Mouse (Mus musculus): ENCODE results near the gene Ccne1. TPM values are rescaled to one million over a fixed set of nuclear protein-coding genes. Genes with fewer than 3 reads are reported as not detected.

Gene Ccne1
- polyA plus RNA-seq (2014; fragmentation: Nextera tagmentation; extraction: Ambion mirVana) = 16.4 and 16.7 TPM in 2 replicates

GRCm38 (mm10) chr7:38107371-38108259 is at the start of gene Ccne1:
Gene Ccne1, minus strand, starts transcription at chr7:38107534.
- Histone ChIP-seq H3K4me3 (ENCODE audit: low read depth, low read length) (peak within 1 kb of the TSS; percentile 70), H3K4me1 (ENCODE audit: control insufficient read depth, insufficient read depth, low read length) (no peaks in the 10 kb centered on the region), H3K4me2 (ENCODE audit: low read depth, low read length) (peak within 1 kb of the TSS; percentile 88), H3K27me3 (ENCODE audit: control insufficient read depth, insufficient read depth, low read length) (no peaks in the 10 kb centered on the region), H3K9me3 (ENCODE audit: control insufficient read depth, low read length) (no peaks in the 10 kb centered on the region), H3K27ac (ENCODE audit: low read depth, low read length) (no peak within 1 kb of the TSS), H3K9ac (replicated peaks; ENCODE audit: low read depth, low read length) (peak within 1 kb of the TSS; percentile 60), H3K36me3 (ENCODE audit: control insufficient read depth, insufficient read depth, low read length) (no peaks in the 10 kb centered on the region)
- ATAC-seq (ENCODE audit: low read depth) = peak; percentile 91
- 0% methylated on average over 80 of the region's 102 CpGs for WGBS

GRCm38 (mm10) chr7:38155829-38156228 is 48.5 kb upstream of the Ccne1 start:
- no peaks in the 10 kb centered on the region for H3K27me3 ChIP-seq (ENCODE audit: control insufficient read depth, insufficient read depth, low read length)
- WGBS = 87% methylated on average over 5 of the region's 5 CpGs
- no peak overlapping the region for H3K9ac ChIP-seq (replicated peaks; ENCODE audit: low read depth, low read length)
- H3K9me3 ChIP-seq (ENCODE audit: control insufficient read depth, low read length) = no peaks in the 10 kb centered on the region
- no peak for ATAC-seq (ENCODE audit: low read depth)
- no peak overlapping the region for H3K4me3 ChIP-seq (ENCODE audit: low read depth, low read length)
- H3K4me1 ChIP-seq (ENCODE audit: control insufficient read depth, insufficient read depth, low read length) = no peaks in the 10 kb centered on the region
- H3K4me2 ChIP-seq (ENCODE audit: low read depth, low read length) = no peak overlapping the region
- H3K27ac ChIP-seq (ENCODE audit: low read depth, low read length) = no peak overlapping the region
- no peaks in the 10 kb centered on the region for H3K36me3 ChIP-seq (ENCODE audit: control insufficient read depth, insufficient read depth, low read length)

GRCm38 (mm10) chr7:38152571-38152970 is 45.2 kb upstream of the Ccne1 start:
- Histone ChIP-seq H3K27ac (ENCODE audit: low read depth, low read length) (no peak overlapping the region), H3K4me1 (ENCODE audit: control insufficient read depth, insufficient read depth, low read length) (no peaks in the 10 kb centered on the region), H3K9ac (replicated peaks; ENCODE audit: low read depth, low read length) (no peak overlapping the region), H3K27me3 (ENCODE audit: control insufficient read depth, insufficient read depth, low read length) (no peaks in the 10 kb centered on the region), H3K4me2 (ENCODE audit: low read depth, low read length) (no peak overlapping the region), H3K9me3 (ENCODE audit: control insufficient read depth, low read length) (no peaks in the 10 kb centered on the region), H3K36me3 (ENCODE audit: control insufficient read depth, insufficient read depth, low read length) (no peaks in the 10 kb centered on the region), H3K4me3 (ENCODE audit: low read depth, low read length) (no peak overlapping the region)
- ATAC-seq (ENCODE audit: low read depth) = no peak
- 76% methylated on average over 3 of the region's 3 CpGs for WGBS

GRCm38 (mm10) chr7:38151706-38152312 is 44.5 kb upstream of the Ccne1 start:
- H3K4me2 ChIP-seq (ENCODE audit: low read depth, low read length) = no peak overlapping the region
- H3K27ac ChIP-seq (ENCODE audit: low read depth, low read length) = no peak overlapping the region
- no peak overlapping the region for H3K9ac ChIP-seq (replicated peaks; ENCODE audit: low read depth, low read length)
- H3K27me3 ChIP-seq (ENCODE audit: control insufficient read depth, insufficient read depth, low read length) = no peaks in the 10 kb centered on the region
- no peaks in the 10 kb centered on the region for H3K36me3 ChIP-seq (ENCODE audit: control insufficient read depth, insufficient read depth, low read length)
- H3K4me3 ChIP-seq (ENCODE audit: low read depth, low read length) = no peak overlapping the region
- H3K4me1 ChIP-seq (ENCODE audit: control insufficient read depth, insufficient read depth, low read length) = no peaks in the 10 kb centered on the region
- H3K9me3 ChIP-seq (ENCODE audit: control insufficient read depth, low read length) = no peaks in the 10 kb centered on the region
- no peak for ATAC-seq (ENCODE audit: low read depth)
- 68% methylated on average over 14 of the region's 14 CpGs for WGBS

GRCm38 (mm10) chr7:38147477-38147876 is 40.1 kb upstream of the Ccne1 start:
- H3K36me3 ChIP-seq (ENCODE audit: control insufficient read depth, insufficient read depth, low read length) = no peaks in the 10 kb centered on the region
- no peak for ATAC-seq (ENCODE audit: low read depth)
- H3K27ac ChIP-seq (ENCODE audit: low read depth, low read length) = no peak overlapping the region
- H3K9me3 ChIP-seq (ENCODE audit: control insufficient read depth, low read length) = no peaks in the 10 kb centered on the region
- no peak overlapping the region for H3K4me2 ChIP-seq (ENCODE audit: low read depth, low read length)
- H3K27me3 ChIP-seq (ENCODE audit: control insufficient read depth, insufficient read depth, low read length) = no peaks in the 10 kb centered on the region
- WGBS = 91% methylated on average over 6 of the region's 6 CpGs
- H3K4me3 ChIP-seq (ENCODE audit: low read depth, low read length) = no peak overlapping the region
- H3K9ac ChIP-seq (replicated peaks; ENCODE audit: low read depth, low read length) = no peak overlapping the region
- H3K4me1 ChIP-seq (ENCODE audit: control insufficient read depth, insufficient read depth, low read length) = no peaks in the 10 kb centered on the region

- Histone ChIP-seq H3K36me3 (ENCODE audit: control insufficient read depth, insufficient read depth, low read length) (no peaks in the 10 kb centered on the region), H3K4me1 (ENCODE audit: control insufficient read depth, insufficient read depth, low read length) (no peaks in the 10 kb centered on the region), H3K4me2 (ENCODE audit: low read depth, low read length) (no peak overlapping the region), H3K27ac (ENCODE audit: low read depth, low read length) (no peak overlapping the region), H3K9me3 (ENCODE audit: control insufficient read depth, low read length) (no peaks in the 10 kb centered on the region), H3K27me3 (ENCODE audit: control insufficient read depth, insufficient read depth, low read length) (no peaks in the 10 kb centered on the region), H3K9ac (replicated peaks; ENCODE audit: low read depth, low read length) (no peak overlapping the region), H3K4me3 (ENCODE audit: low read depth, low read length) (no peak overlapping the region)
- 64% methylated on average over 13 of the region's 13 CpGs for WGBS
- peak; percentile 77; the same call in 1 of the 2 replicates for ATAC-seq (ENCODE audit: low read depth)
These were observed 34.6 kb upstream of the Ccne1 start for GRCm38 (mm10) chr7:38141747-38142545.

GRCm38 (mm10) chr7:38140324-38140723 is 33.0 kb upstream of the Ccne1 start:
- WGBS = 54% methylated on average over 9 of the region's 9 CpGs
- ATAC-seq (ENCODE audit: low read depth) = no peak
- Histone ChIP-seq H3K27me3 (ENCODE audit: control insufficient read depth, insufficient read depth, low read length) (no peaks in the 10 kb centered on the region), H3K9ac (replicated peaks; ENCODE audit: low read depth, low read length) (no peak overlapping the region), H3K9me3 (ENCODE audit: control insufficient read depth, low read length) (no peaks in the 10 kb centered on the region), H3K27ac (ENCODE audit: low read depth, low read length) (no peak overlapping the region), H3K4me3 (ENCODE audit: low read depth, low read length) (no peak overlapping the region), H3K4me1 (ENCODE audit: control insufficient read depth, insufficient read depth, low read length) (no peaks in the 10 kb centered on the region), H3K36me3 (ENCODE audit: control insufficient read depth, insufficient read depth, low read length) (no peaks in the 10 kb centered on the region), H3K4me2 (ENCODE audit: low read depth, low read length) (no peak overlapping the region)

GRCm38 (mm10) chr7:38134471-38134870 is 27.1 kb upstream of the Ccne1 start:
- no peak for ATAC-seq (ENCODE audit: low read depth)
- 90% methylated on average over 5 of the region's 5 CpGs for WGBS
- Histone ChIP-seq H3K4me3 (ENCODE audit: low read depth, low read length) (no peak overlapping the region), H3K9me3 (ENCODE audit: control insufficient read depth, low read length) (no peaks in the 10 kb centered on the region), H3K27me3 (ENCODE audit: control insufficient read depth, insufficient read depth, low read length) (no peaks in the 10 kb centered on the region), H3K9ac (replicated peaks; ENCODE audit: low read depth, low read length) (no peak overlapping the region), H3K36me3 (ENCODE audit: control insufficient read depth, insufficient read depth, low read length) (no peaks in the 10 kb centered on the region), H3K27ac (ENCODE audit: low read depth, low read length) (no peak overlapping the region), H3K4me2 (ENCODE audit: low read depth, low read length) (no peak overlapping the region), H3K4me1 (ENCODE audit: control insufficient read depth, insufficient read depth, low read length) (peaks cover 10% of the 10 kb centered on the region; the same call in 1 of the 2 replicates)

Measured in neural tube, embryonic 14.5 days (tissue).